Mouse (Mus musculus) cerebellum, adult 9-11 months (tissue): ENCODE measurements around the gene Ap1s3.

ENCODE experiments used
- DNase-seq: peaks from one replicate; pipeline ENCODE4 v3.0.0; 2022

Gene Ap1s3

DNA sequence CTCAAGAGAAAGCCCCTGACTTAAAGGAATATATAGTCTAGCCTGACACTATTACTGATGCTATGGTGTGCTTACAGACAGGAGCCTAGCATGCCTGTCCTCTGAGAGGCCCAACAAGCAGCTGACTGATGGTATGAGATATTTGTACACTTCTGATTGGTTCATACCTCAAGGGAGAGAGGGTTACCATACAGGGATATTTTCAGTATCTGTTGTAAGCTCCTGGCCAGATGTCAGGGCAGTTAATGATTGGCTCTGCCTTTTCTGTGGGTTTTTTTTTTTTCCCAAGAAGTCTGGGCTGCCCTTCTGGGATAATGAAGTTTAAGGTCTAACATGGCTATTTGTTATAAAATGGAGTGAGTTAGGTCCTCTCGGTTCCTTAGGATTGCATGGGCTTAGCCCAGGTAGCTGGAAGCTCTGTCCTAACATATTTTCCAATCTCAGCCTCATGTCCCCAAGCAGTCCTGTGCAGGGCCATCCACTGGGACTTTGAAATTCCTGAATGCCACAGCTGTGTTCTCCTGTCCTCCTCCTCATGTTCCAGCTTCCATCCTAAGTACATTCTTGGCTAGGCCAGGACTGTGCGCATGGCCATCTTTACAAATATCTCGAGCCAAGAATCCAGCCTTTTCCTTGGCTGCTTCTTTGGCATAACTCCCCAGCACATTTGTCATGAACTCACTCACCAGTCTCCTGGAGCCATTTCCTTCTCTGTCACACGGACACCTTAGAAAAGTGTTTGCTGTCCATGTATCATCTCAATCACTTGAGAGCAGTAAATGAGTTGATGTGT, 81.6 kb downstream of the Ap1s3 start:
- DNase-seq: no peak

DNA sequence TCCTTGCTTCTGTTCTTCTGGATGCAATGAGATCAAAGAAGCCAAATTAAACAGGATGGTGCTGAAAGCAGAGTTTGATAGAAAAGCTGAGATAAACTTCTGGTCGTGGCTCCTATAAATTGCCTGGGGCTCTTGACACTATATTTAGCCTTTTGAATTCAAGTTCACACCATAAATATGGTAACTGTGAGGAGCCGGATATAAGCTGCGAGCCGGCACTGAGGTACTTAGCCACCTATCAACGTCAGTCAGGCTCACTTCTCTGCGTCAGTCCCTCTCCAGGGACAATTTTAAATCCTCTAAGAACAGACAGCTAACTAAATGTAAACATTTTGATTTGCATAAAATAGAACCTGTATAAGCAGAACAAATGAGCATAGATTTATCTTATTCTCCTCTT, 82.3 kb downstream of the Ap1s3 start:
- DNase-seq: no peak

DNA sequence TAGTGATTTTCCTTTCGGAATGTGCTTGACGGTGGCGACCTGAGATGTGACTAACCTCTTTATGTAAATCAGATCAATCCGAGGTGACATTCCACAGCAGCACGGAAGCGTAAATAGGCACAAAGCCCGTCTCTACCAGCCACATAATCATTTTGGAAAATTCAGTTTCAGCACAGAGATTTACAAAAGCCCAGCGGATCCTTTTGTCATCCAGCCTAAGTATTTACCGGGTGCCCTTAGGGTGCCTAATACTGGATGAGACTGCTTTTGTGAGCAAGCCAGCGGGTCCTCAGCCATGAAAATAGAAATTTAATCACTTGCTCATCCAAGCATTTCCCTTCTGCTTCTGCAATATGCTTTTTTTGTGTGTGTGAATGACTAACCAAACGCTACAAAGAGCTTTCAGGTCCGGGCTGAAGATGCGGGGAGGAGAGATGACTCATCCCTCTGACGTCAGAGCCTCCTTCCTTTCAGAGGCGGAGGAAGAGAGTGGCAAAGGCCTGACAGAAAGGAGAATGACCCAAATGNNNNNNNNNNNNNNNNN, 90.6 kb downstream of the Ap1s3 start:
- peak; percentile 83 for DNase-seq

DNA sequence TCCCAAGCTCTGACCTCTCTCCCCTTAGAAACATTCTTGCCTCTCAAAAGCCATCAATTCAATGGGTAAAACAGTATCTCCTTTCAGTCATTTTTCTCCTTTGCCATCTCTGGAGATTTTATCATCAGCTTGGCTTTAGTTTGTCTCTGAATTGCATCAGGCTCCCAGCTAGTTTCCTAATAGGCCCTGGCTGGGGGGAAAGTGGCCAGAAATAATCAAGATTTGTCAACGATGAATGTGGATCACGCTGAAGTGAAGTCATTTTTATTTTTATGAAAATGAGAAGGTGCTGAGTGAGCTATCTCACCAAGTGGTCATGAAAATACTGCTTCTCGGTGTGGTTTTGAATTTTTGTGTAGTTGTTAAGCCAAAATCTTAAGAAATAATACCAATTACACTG, 94.4 kb downstream of the Ap1s3 start:
- no peak for DNase-seq

DNA sequence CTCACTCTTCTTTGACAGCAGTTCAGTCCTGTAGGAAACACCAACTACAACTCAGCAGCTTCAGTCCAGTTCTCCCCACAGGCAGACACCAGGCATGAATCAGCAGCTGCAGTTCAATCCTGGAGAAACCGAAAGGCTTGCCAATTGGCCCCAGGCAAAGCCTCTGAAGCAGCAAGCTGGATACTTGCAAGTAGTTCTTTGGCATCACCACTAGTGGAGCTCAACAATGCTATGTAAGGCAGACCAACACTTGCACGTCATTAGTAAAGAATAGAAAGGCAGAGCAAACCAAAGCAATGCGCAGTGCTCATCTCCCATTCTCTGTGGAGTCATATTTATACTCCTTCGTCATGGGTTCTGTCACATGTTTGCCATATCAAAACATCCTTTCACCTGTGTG, 99.9 kb downstream of the Ap1s3 start:
- no peak for DNase-seq

DNA sequence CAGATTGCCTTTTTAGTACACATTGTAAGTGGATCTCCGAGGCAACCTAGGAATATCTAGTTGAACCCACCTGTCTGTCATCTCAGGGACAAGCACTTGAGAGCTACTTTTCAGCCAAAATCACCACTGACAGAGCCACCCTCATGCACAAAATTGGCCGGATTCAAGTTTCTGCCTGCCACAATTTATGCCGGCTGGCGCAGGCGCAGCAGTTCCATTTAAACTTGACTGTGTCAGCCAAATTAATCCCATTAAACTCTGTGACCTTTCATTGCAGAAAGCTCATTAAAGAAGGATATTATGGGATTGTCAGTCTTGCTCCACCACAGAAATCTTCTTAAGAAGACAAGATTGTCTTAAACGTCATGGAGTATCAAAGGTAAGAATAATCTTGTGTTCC, 100.6 kb downstream of the Ap1s3 start:
- no peak for DNase-seq

DNA sequence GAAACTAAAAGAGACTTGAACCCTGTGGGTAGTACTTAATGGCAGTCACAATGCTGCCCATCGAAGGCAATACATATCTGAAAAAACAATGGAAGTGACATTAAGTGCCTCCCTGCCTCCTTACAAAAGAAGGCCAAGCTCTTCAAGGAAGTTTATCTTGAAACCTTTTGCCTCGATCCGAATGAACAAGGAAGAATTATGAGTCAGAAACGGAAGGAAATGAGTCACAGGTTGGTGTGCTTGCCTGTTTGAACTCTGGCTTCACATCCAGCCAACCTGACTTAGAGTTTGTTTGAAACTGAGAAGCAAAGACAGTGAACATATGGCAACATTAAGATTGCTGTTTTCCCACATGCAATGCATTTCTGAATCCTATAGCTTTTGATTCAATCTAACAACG, 110.6 kb downstream of the Ap1s3 start:
- DNase-seq: no peak
